8 mouse cellular contexts compared by ENCODE assay signal in the genomic region with DNA sequence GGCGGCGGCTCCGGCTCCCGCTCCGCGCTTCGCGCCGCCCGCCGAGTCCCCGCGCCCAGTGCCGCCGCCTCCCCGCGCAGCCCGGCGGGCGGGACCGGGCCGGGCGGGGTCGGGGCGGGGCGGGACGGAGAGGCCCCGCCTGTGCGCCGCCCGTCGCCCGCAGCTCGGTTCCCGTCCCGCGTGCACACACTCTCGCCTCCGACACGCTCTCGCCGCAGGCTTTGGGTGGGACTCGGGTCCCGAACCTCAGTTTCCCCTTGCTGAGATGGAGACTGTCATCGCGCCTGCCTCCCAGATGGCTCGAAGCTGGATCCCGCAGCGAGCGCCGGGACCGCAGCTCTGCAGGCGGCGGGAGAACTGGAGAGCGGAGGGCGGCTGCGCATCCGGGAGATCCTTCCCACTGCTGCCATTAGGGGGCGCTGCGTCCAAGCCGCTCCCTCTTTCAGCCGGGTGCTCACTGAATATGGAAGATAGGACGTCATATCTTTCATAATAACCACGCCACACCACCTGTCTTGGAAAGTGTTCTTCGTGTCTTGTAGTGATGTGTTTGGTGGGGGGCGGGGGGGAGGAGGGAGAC. TPM values are rescaled to one million over a fixed set of nuclear protein-coding genes. Genes with fewer than 3 reads are reported as not detected.
DNase-seq lines count a peak whose midpoint lies in the region; ATAC-seq and TF ChIP-seq lines count a peak whose summit lies in the region.

TSS of gene Coro2a (minus strand) at position 359 of the 580 bp plus-strand sequence.

- peak within 1 kb of the TSS; percentile 87 for H3K9ac ChIP-seq in hindbrain, embryonic 16.5 days (ENCODE audit: low read depth, low read length)

- H3K27me3 ChIP-seq in hindbrain, embryonic 16.5 days (replicated peaks; ENCODE audit: control insufficient read depth, insufficient read depth, low read length) = peaks cover 7% of the 10 kb centered on the region

- intact Hi-C loops in gastrocnemius, adult 2 months (cut with DNase I) = no loop called here

- peaks cover 3% of the 10 kb centered on the region for H3K4me1 ChIP-seq in hindbrain, embryonic 16.5 days (ENCODE audit: control insufficient read depth, insufficient read depth, low read depth, low read length)

- H3K36me3 ChIP-seq in hindbrain, embryonic 16.5 days (ENCODE audit: control insufficient read depth, insufficient read depth, low read length) = no peaks in the 10 kb centered on the region

- peak within 1 kb of the TSS; percentile 93 for H3K4me2 ChIP-seq in hindbrain, embryonic 16.5 days (ENCODE audit: low read length)

- peak within 1 kb of the TSS; percentile 43; the same call in 1 of the 2 replicates for H3K27ac ChIP-seq in gastrocnemius, adult 2 months
- peak within 1 kb of the TSS; percentile 60; the same call in 1 of the 2 replicates for H3K27ac ChIP-seq in hindbrain, embryonic 16.5 days (ENCODE audit: low read depth, low read length)

- 0% methylated on average over 28 of the region's 66 CpGs for WGBS in hindbrain, embryonic 16.5 days

- ATAC-seq in common myeloid progenitor, adult 5-6 weeks (replicated peaks; ENCODE audit: low read depth, poor library complexity, severe bottlenecking) = peak; percentile 68
- peak; percentile 74 for ATAC-seq in hindbrain, embryonic 16.5 days

- TF ChIP-seq CTCF in gastrocnemius, adult 2 months (IDR thresholded peaks at IDR 0.05) = peak; percentile 92

- no peaks in the 10 kb centered on the region for H3K9me3 ChIP-seq in hindbrain, embryonic 16.5 days (ENCODE audit: control insufficient read depth, low read length)

- peak; percentile 85 for DNase-seq in ZHBTc4 (ENCODE audit: low read depth, low spot score)
- peak; percentile 85 for DNase-seq in gastrocnemius, adult 2 months
- DNase-seq in left cerebral cortex, adult 18-20 months (ENCODE audit: low spot score in 2 of 2) = peak; percentile 88 to 89
- DNase-seq in lung, postnatal 4 days = peak; percentile 81 to 91
- DNase-seq in retina, postnatal 7 days (ENCODE audit: low read depth, low spot score) = peak; percentile 74
- DNase-seq in urinary bladder, adult 18-20 months (ENCODE audit: low spot score in 2 of 2) = peak; percentile 75 to 84

- H3K4me3 ChIP-seq in gastrocnemius, adult 2 months = peak within 1 kb of the TSS; percentile 82
- H3K4me3 ChIP-seq in hindbrain, embryonic 16.5 days (ENCODE audit: low read length) = peak within 1 kb of the TSS; percentile 75

RNA-seq across cellular contexts. Expression of gene Coro2a, which starts in this region (rescaled TPM):
- 47.3 and 61.3 TPM in 2 replicates for total RNA-seq in common myeloid progenitor, adult 5-6 weeks (2017)
- under 1 TPM; 0.10 to 0.39 TPM for total RNA-seq in gastrocnemius, adult 2 months (2021)
- polyA plus RNA-seq in hindbrain, embryonic 16.5 days (2015; fragmentation: Nextera tagmentation; extraction: Ambion mirVana) = 7.9 and 10.2 TPM in 2 replicates
- 10 to 100 TPM; 23.5 to 26.2 TPM for total RNA-seq in left cerebral cortex, adult 18-20 months (2021)

Comparison
In these comparisons a context has a peak if more than half of its experiments do, and no peak if none do; other contexts are left out.
1. Peak in every context shown above with its lines: DNase-seq, ATAC-seq, H3K4me3 ChIP-seq and H3K27ac ChIP-seq.
2. RNA of gene Coro2a (total RNA-seq): 47.3 to 61.3 TPM in common myeloid progenitor, adult 5-6 weeks and 23.5 to 26.2 TPM in left cerebral cortex, adult 18-20 months; 0.10 to 0.39 TPM in gastrocnemius, adult 2 months; every median in the first group is over 10 times any median in the second.
3. Peak in DNase-seq, H3K4me3 ChIP-seq and H3K27ac ChIP-seq in gastrocnemius, adult 2 months; RNA of the gene not detected or under 1 TPM.